Mouse (Mus musculus) limb, embryonic 10.5 days (tissue): Measurements from ENCODE around the gene Hist1h4i. TPM values are rescaled to one million over a fixed set of nuclear protein-coding genes. Genes with fewer than 3 reads are reported as not detected.

Experiments
- DNase-seq: peaks from one replicate; pipeline ENCODE4 v3.0.0-alpha.2; 2017; ENCODE audit warnings: low spot score
- H3K27ac ChIP-seq: fragments of 300-500 bp; sonication (generic); 2 replicates; pipeline ENCODE4 v1.5.1; 2016; ENCODE audit warnings: mild to moderate bottlenecking
- H3K27me3 ChIP-seq: fragments of 300-500 bp; sonication (generic); 2 replicates; pipeline ENCODE4 v1.6.1; 2016; ENCODE audit warnings: low read depth, mild to moderate bottlenecking; ENCODE audit not compliant: poor library complexity, severe bottlenecking
- H3K36me3 ChIP-seq: fragments of 300-500 bp; sonication (generic); 2 replicates; pipeline ENCODE4 v1.6.1; 2016; ENCODE audit warnings: mild to moderate bottlenecking, moderate library complexity
- H3K4me1 ChIP-seq: fragments of 300-500 bp; sonication (generic); 2 replicates; pipeline ENCODE4 v1.6.1; 2016
- H3K4me3 ChIP-seq: fragments of 300-500 bp; sonication (generic); 2 replicates; pipeline ENCODE4 v1.5.1; 2016; ENCODE audit warnings: mild to moderate bottlenecking, moderate library complexity
- H3K9me3 ChIP-seq: fragments of 300-500 bp; sonication (generic); replicated peaks from 2 replicates; pipeline ENCODE4 v1.6.1; 2016; ENCODE audit warnings: mild to moderate bottlenecking
- WGBS: fragments of 180-500 bp; shearing (Covaris S2); methylation state at CpG from one replicate; pipeline ENCODE4 v1.1.7; 2016; 5-methylcytosine and 5-hydroxymethylcytosine counted together
- polyA plus RNA-seq: library from polyadenylated mRNA; unstranded; fragments of >200 nt; fragmentation: Nextera tagmentation; extraction: Ambion mirVana; gene quantifications from 2 replicates; pipeline ENCODE4 v1.2.1, GENCODE M21; 2016

Hist1h4i gene
- polyA plus RNA-seq, 1 experiment from 2014 or later, result 27.4 TPM

DNA sequence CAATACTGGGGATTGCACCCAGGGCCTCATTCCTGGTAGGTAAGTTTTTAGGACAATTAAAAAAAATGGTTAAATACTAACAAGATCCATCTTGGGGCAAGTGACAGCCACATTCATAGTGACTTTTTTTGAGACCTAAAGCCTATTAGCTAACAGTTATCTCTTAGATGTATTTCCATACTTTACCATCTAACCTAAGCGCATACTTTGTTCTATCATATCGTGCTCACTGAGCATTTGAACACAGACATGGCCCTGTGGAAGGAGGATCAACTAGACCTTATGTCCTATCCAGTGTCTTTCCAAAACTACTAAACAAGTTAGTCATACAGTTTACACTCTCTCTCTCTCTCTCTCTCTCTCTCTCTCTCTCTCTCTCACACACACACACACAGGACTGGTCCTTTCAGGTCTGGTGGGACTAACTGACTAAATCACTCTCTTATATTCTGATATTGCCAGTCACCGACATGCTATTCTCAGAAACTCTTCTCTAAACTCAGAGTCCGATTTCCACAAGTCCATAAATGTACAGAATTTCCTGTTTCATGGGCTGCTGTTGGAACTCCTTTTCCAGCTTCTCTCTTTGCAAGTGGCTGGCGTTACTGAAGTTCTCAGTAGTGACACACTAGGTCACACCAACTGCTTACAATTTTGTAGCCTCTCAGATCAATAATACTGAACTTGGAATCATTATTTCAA, 7.3 kb downstream of the Hist1h4i start:
- Histone ChIP-seq H3K4me3 (peak overlapping the region; percentile 55), H3K4me1 (peaks cover 17% of the 10 kb centered on the region; the same call in 1 of the 2 replicates), H3K36me3 (no peaks in the 10 kb centered on the region), H3K9me3 (no peaks in the 10 kb centered on the region), H3K27ac (peak overlapping the region; percentile 89), H3K27me3 (no peaks in the 10 kb centered on the region)
- 70% methylated on average over 5 of the region's 5 CpGs for WGBS
- DNase-seq, result no peak

DNA sequence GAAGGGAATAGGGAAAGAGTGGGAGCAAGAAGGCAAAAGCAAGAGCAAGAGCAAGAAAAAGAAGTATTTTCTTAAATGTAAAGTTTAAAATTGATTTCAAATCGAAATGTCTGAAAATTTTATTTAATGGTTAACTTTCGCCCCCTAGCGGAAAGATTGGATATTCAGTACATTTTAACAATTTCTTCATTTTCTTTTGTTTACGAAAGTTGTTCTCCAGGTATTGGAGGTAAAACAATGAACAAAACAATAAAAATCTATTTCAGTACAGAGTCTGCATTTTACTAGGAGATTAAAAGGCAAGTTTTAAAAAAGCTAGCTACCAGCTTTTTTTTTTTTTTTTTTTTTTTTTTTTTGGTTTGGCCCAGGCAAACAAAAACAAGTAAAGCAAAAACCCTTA, 10.7 kb downstream of the Hist1h4i start:
- Histone ChIP-seq H3K27me3 (no peaks in the 10 kb centered on the region), H3K36me3 (no peaks in the 10 kb centered on the region), H3K4me3 (no peak overlapping the region), H3K4me1 (peaks cover 14% of the 10 kb centered on the region), H3K9me3 (no peaks in the 10 kb centered on the region), H3K27ac (no peak overlapping the region)
- 22% methylated on average over 4 of the region's 4 CpGs for WGBS
- no peak for DNase-seq

DNA sequence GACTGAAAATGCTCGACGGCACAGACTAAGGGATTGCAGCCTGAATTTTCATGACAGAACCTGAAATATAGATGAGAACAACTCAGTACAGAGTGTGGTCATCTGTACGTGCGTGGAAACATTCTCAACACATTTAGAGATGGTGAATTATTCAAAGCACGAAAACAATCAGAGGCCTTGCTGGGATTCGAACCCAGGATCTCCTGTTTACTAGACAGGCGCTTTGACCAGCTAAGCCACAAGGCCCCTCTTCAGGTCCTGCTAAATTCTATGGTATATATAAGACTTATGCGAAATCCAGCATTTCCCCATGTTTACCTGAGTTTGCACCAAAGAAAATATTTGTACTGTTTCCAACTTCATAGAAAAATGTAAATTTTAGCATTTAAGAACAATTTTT, 11.2 kb downstream of the Hist1h4i start:
- no peaks in the 10 kb centered on the region for H3K36me3 ChIP-seq
- no peaks in the 10 kb centered on the region for H3K9me3 ChIP-seq
- no peak overlapping the region for H3K4me3 ChIP-seq
- H3K27ac ChIP-seq, result no peak overlapping the region
- H3K27me3 ChIP-seq, result no peaks in the 10 kb centered on the region
- DNase-seq, result no peak
- H3K4me1 ChIP-seq, result peaks cover 14% of the 10 kb centered on the region
- 33% methylated on average over 8 of the region's 8 CpGs for WGBS

DNA sequence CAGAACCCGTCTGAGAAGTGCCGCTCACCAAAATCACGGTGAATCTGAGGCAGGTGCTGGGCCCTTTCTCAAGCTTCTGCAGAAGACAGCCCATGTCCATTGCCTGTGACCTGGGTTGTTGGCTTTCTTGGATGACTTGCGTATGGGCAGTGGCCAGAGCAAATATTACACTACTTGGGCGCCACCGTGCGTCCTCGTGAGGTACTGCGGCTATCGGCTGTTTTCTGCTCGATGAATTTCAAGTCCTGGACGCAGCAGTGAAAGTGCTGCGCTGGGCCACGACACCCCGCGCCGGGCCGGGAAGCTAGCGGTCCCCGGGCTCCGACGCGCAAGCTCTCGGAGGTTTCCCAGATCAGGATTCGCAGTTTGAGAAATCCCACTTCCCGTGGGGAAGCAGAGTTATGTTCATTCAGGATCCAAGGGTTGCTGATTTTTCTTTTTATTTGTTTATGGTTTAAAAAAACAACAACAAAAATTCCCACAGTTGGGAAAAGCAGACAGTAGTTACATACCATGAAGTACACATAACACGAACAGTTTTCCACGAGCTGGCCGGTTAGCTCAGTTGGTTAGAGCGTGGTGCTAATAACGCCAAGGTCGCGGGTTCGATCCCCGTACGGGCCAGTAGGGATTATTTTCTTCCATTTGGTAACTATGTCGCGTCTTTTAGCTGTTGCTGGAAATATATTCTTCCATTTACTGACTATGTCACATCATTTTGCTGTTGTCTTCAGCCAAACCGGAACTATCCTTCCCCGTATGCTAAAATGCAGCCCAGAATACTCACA, 12.3 kb downstream of the Hist1h4i start:
- H3K4me3 ChIP-seq, result peak overlapping the region; percentile 58
- peaks cover 11% of the 10 kb centered on the region for H3K4me1 ChIP-seq
- H3K27me3 ChIP-seq, result no peaks in the 10 kb centered on the region
- H3K27ac ChIP-seq, result peak overlapping the region; percentile 81
- H3K36me3 ChIP-seq, result no peaks in the 10 kb centered on the region
- DNase-seq, result peak; percentile 96
- H3K9me3 ChIP-seq, result no peaks in the 10 kb centered on the region
- WGBS, result under 1% methylated on average over 40 of the region's 40 CpGs

DNA sequence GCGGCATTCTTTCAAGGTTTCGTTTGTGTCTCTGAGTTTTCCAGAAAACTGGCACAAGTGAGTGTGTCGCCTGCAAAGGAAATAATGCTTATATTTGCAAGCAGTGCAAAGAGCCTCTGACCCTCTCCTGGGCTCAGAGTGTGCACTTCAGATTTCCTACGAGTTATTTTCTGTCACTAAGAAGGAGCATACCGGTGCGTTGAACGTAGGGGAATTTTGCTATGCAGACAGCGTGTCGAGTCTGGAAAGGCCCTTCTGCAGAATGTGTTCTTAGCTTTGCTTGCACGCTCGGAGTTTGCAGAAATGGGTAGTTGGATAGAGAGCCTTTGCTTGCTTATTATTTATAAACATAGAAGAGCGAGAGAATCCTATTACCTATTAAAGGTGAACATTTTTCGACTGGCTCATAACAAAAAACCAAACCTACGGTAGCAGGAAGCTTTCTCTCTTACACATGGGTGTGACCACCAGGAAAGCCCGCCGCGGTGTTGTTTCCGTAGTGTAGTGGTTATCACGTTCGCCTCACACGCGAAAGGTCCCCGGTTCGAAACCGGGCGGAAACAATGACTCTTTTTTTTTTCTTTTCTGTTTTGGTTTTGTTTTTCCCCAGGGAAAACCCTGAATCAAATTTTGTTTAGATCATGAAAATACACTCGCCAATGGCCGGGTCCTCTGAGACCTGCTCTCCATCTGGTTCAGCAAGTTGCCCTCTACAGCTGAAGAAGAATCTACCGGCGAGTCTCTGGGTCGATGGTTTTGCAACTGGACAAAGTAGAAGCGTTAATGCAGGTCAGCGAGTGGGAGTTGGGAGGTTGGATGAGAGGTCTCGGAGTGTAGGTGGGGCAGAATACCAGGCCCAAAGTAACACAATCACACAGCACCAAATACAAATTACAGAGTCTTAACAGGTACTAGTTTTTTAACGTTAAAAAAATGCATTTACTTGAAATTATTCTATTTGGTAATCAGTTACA, 14.8 kb downstream of the Hist1h4i start:
- no peaks in the 10 kb centered on the region for H3K36me3 ChIP-seq
- peak overlapping the region; percentile 68 for H3K27ac ChIP-seq
- H3K4me3 ChIP-seq, result peak overlapping the region; percentile 61
- no peaks in the 10 kb centered on the region for H3K9me3 ChIP-seq
- 2% methylated on average over 35 of the region's 35 CpGs for WGBS
- H3K27me3 ChIP-seq, result no peaks in the 10 kb centered on the region
- H3K4me1 ChIP-seq, result peaks cover 8% of the 10 kb centered on the region
- peak; percentile 93 for DNase-seq

DNA sequence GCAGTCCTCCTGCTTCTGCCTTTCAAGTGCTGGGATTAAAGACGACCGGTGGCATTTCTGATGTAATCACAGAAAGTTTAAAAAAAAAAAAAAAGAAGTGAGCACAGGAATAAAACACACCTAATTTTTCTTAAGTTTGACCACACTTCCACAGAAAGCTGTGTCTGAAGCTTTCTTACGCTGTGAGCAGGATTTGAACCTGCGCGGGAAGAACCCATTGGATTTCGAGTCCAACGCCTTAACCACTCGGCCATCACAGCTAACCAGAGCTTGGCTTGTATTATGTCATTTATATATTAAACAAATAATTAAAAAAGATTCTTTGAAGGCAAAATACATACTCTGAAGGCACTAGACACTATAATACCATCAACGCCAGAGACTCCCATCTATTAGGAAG, 18.9 kb downstream of the Hist1h4i start:
- Histone ChIP-seq H3K27ac (no peak overlapping the region), H3K27me3 (peaks cover 32% of the 10 kb centered on the region)

DNA sequence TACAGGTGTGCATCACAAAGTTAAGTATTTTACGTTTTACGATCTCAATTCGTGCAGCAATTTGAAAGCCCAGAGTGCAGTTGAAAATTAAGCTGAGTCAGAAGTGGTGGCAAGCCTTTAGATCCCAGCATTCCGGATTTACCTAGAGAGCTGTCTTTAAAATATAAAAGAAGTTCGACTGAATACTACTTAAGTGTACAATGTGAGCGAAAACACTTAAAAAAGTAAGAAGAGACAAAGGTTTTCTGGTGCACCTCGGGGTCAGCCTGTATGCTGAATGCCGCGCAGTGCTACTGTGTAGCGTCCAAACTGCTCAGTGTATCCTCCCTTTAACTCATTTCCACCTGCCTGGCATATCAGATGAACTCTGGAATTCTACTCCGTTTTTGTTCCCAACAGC, 19.6 kb downstream of the Hist1h4i start:
- Histone ChIP-seq H3K36me3 (no peaks in the 10 kb centered on the region), H3K27ac (no peak overlapping the region), H3K27me3 (peaks cover 33% of the 10 kb centered on the region), H3K4me3 (peak overlapping the region; percentile 60), H3K4me1 (peaks cover 5% of the 10 kb centered on the region), H3K9me3 (no peaks in the 10 kb centered on the region)
- DNase-seq, result no peak
- WGBS, result under 1% methylated on average over 11 of the region's 11 CpGs

More for the DNA sequence above, 18.9 kb downstream of the Hist1h4i start:
- peak overlapping the region; percentile 60 for H3K4me3 ChIP-seq
- peak; percentile 81 for DNase-seq
- WGBS, result under 1% methylated on average over 9 of the region's 9 CpGs
- H3K9me3 ChIP-seq, result no peaks in the 10 kb centered on the region
- no peaks in the 10 kb centered on the region for H3K36me3 ChIP-seq
- peaks cover 5% of the 10 kb centered on the region for H3K4me1 ChIP-seq

DNA sequence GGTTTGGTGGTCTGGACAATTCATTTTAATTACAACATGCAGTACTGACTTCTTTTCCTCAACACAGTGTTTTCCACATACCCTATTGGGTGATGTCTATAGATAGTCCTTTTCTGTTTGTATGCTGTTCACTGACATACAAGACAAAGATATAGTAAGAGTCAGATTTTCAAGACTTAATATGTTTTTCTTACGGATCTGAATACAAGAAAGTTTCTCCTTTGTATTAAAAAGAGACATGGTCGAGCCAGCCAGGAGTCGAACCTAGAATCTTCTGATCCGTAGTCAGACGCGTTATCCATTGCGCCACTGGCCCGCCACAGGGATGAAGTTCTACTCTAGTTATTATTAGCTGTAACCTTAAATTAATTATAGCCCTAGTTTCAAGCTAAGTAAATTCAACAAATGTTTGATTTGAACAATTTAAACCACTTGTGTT, 20.2 kb downstream of the Hist1h4i start:
- peak overlapping the region; percentile 60 for H3K4me3 ChIP-seq
- under 1% methylated on average over 8 of the region's 8 CpGs for WGBS
- no peaks in the 10 kb centered on the region for H3K36me3 ChIP-seq
- DNase-seq, result no peak
- peaks cover 4% of the 10 kb centered on the region for H3K4me1 ChIP-seq
- no peak overlapping the region for H3K27ac ChIP-seq
- H3K27me3 ChIP-seq, result peaks cover 33% of the 10 kb centered on the region
- H3K9me3 ChIP-seq, result no peaks in the 10 kb centered on the region

DNA sequence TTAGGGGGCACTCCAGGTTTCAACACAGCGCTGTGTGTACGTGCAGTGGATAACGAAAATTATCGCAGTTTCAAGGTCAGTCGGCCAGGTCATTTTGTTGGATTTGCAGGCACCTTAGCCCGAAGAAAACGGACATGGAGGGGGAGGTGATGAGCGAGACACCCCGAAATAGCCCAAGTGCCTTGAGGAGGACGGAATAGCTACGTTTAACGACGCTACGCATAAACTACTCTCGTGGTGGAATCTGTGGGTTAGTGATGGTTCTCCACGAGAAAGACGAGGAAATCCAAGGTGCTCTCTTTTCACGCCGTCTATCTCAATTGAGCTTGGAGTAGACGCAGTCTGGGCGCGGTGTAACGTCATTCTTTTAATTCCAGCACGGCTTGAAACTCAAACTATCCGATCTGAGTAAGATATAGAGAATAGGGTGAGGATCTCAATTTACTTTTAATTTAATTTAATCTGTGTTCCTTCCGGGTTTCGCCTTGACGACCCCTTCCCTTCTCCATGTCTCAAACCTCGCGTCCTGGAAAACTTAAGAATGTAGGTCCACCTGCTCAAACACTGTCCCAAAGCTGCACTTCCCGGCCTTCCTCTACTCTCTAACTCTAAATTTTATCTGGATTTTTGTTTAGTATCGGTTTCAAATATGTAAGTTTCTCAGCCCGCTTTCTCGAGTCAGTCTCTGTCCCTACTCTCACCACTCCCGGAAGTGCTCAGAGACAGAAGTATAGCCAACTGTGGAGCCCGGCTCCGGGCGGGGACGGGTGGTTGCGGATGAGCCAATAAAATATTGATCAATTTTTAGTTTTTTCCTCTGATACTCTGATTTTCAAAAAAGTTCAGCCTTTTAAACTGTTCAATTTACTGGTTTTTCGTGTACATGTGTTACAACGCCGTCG, 21.0 kb downstream of the Hist1h4i start:
- H3K36me3 ChIP-seq, result no peaks in the 10 kb centered on the region
- DNase-seq, result no peak
- peak overlapping the region; percentile 60 for H3K4me3 ChIP-seq
- WGBS, result 1% methylated on average over 44 of the region's 44 CpGs
- peaks cover 37% of the 10 kb centered on the region for H3K27me3 ChIP-seq
- no peaks in the 10 kb centered on the region; the same call in 1 of the 2 replicates for H3K4me1 ChIP-seq
- H3K27ac ChIP-seq, result no peak overlapping the region
- no peaks in the 10 kb centered on the region for H3K9me3 ChIP-seq

DNA sequence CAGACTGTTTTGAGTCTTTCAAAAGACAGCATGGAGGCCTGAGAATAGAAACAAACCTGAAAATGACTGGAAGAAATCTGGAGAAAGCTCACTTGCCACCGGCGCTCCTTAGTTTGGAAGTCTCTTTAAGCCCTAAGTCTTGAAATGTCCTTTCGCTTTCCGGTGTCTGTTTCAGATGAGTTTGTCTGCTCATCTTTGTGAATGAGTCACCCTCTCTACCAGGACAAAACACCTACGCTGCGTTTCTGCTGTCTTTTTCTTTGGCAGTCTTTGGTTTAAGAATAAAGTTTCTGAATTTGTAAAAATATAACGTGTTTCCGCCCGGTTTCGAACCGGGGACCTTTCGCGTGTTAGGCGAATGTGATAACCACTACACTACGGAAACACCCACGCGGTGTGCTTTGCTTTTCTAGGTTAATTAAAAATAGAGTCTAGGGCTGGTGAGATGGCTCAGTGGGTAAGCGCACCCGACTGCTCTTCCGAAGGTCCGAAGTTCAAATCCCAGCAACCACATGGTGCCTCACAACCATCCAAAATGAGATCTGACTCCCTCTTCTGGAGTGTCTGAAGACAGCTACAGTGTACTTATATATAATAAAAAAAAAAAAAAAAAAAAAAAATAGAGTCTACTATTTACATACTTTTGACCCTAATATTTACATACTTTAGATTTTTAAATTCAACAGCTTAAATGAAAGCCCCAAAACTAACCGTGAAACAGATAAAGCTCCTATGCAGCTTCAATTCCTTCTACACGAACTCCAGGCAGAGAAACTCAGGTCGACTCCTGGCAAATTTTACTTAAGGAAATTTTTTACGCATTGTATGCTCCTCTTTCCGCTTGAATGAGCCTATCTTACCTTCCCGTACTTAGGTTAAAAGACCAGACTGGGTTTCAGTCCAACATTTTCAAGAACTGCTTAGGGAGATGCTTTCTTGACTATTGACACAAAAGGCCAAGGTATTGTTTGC, 25.4 kb downstream of the Hist1h4i start:
- peaks cover 82% of the 10 kb centered on the region for H3K27me3 ChIP-seq
- H3K27ac ChIP-seq, result no peak overlapping the region
- H3K4me1 ChIP-seq, result peaks cover 7% of the 10 kb centered on the region
- DNase-seq, result peak; percentile 85
- H3K4me3 ChIP-seq, result peak overlapping the region; percentile 5; the same call in 1 of the 2 replicates
- H3K36me3 ChIP-seq, result no peaks in the 10 kb centered on the region
- 16% methylated on average over 27 of the region's 27 CpGs for WGBS
- H3K9me3 ChIP-seq, result no peaks in the 10 kb centered on the region

DNA sequence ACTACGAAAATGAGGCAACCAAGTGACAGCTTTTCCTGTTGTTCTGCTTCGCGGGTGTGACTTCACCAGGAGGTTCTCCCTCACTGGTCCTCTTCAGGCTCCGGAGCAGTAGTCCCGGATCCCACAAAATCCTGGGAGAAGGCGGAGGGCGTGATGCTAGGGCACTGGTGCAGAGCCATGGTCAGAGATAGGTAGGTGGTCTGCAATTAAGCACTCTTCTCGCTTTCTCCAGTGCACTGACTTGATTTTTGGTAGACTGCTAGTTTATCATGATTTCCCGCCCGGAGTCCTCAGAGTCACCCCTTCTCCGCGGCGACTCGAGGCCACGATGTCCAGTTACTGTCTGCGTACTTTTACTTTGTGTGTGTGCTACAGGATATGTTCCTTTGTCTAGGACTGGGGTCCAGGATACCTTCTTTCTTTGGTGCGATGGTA, 26.7 kb downstream of the Hist1h4i start:
- peak overlapping the region; percentile 37 for H3K4me3 ChIP-seq
- peaks cover 85% of the 10 kb centered on the region for H3K27me3 ChIP-seq
- WGBS, result 10% methylated on average over 17 of the region's 17 CpGs
- peaks cover 7% of the 10 kb centered on the region for H3K4me1 ChIP-seq
- no peaks in the 10 kb centered on the region for H3K9me3 ChIP-seq
- H3K36me3 ChIP-seq, result no peaks in the 10 kb centered on the region
- no peak for DNase-seq
- no peak overlapping the region for H3K27ac ChIP-seq
